Mouse (Mus musculus): ENCODE results near the gene Adamts12.

DNA sequence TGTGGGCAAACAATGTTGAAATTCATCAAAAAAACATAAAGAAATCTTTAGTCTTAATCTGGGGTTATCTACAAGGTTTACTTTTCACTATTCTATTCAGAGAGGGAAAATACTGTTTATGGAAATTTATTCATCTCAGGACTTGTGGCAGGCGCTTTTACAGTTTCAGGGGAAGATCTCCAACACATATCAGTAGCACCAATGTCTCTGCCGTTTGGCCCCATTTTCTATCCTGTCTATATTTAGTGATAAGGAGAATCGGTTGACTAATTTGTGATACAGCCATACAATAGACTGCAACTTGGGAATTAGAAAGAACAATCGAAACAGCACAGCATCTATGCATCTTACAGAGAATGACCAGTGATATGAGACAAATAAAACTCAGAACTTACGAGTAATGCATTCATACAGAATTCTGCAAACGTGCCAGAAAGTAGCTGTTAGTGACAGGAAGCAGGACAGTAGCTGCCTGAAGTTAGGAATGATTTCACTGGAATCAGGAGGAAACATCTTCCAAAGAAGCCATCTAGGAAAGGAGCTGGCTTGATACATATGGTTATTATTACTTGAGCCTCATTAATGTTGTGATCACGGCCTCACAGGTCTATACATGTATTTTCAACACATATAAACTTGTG, 10.0 kb upstream of the Adamts12 start:
- TF ChIP-seq CTCF (conservative IDR thresholded peaks at IDR 0.05; ENCODE audit: low read length) (no peak), POU5F1 (IDR thresholded peaks at IDR 0.05; ENCODE audit: borderline replicate concordance, low read length) (no peak)

Measured in E14TG2a.4 (cell line).